Mouse (Mus musculus): ENCODE measurements around the gene Itgal. TPM values are rescaled to one million over a fixed set of nuclear protein-coding genes. Genes with fewer than 3 reads are reported as not detected.

Itgal gene
- polyA plus RNA-seq (2012; fragmentation: generic; extraction: Trizol): under 1 TPM in 1 of 2 experiments, not detected in 1; 0.18 TPM

GRCm38 (mm10) chr7:127296098-127296497, at the start of gene Itgal:
Gene Itgal, plus strand, starts transcription at chr7:127296260.

GRCm38 (mm10) chr7:127260309-127261111, 35.5 kb upstream of the Itgal start, which contains the start of gene Dctpp1:
Gene Dctpp1, minus strand, starts transcription at chr7:127260709.

GRCm38 (mm10) chr7:127273925-127274789, 21.9 kb upstream of the Itgal start, which contains the start of gene Sephs2:
Gene Sephs2, minus strand, starts transcription at chr7:127274055.

GRCm38 (mm10) chr7:127345512-127346325, 49.7 kb downstream of the Itgal start, which contains the start of gene Zfp768:
Gene Zfp768, minus strand, starts transcription at chr7:127345589.

GRCm38 (mm10) chr7:127375271-127376245, 79.5 kb downstream of the Itgal start, which contains the start of gene Zfp747:
Gene Zfp747, minus strand, starts transcription at chr7:127376050.

Other genes starting within 250 kb of the Itgal start
- not detected for gene Zg16, start 208.9 kb upstream of the Itgal start, polyA plus RNA-seq (2012; fragmentation: generic; extraction: Trizol)
- under 1 TPM; 0.08 to 0.25 TPM for gene AI467606, start 204.9 kb upstream of the Itgal start, polyA plus RNA-seq (2012; fragmentation: generic; extraction: Trizol)
- gene Qprt, start 174.0 kb upstream of the Itgal start, polyA plus RNA-seq (2012; fragmentation: generic; extraction: Trizol): under 1 TPM in 1 of 2 experiments, not detected in 1; 0.11 TPM
- 1 to 10 TPM; 2.9 to 7.1 TPM for gene Spn, start 158.4 kb upstream of the Itgal start, polyA plus RNA-seq (2012; fragmentation: generic; extraction: Trizol)
- 10 to 100 TPM; 39.6 to 40.3 TPM for gene Cd2bp2, start 100.2 kb upstream of the Itgal start, polyA plus RNA-seq (2012; fragmentation: generic; extraction: Trizol)
- 10 to 100 TPM; 29.3 to 41.2 TPM for gene Tbc1d10b, start 87.8 kb upstream of the Itgal start, polyA plus RNA-seq (2012; fragmentation: generic; extraction: Trizol)
- gene Mylpf, start 87.4 kb upstream of the Itgal start, polyA plus RNA-seq (2012; fragmentation: generic; extraction: Trizol): 1 to 10 TPM in 1 of 2 experiments, under 1 TPM in 1; 0.81 to 2.0 TPM
- gene Zfp553, start 63.2 kb upstream of the Itgal start, polyA plus RNA-seq (2012; fragmentation: generic; extraction: Trizol): 10 to 100 TPM; 10.4 to 16.5 TPM
- gene Sept1, start 63.1 kb upstream of the Itgal start, polyA plus RNA-seq (2012; fragmentation: generic; extraction: Trizol): 1 to 10 TPM; 2.3 to 7.7 TPM
- gene Zfp771, start 52.0 kb upstream of the Itgal start, polyA plus RNA-seq (2012; fragmentation: generic; extraction: Trizol): 10 to 100 TPM; 53.6 to 86.7 TPM
- gene Dctpp1, start 35.6 kb upstream of the Itgal start, polyA plus RNA-seq (2012; fragmentation: generic; extraction: Trizol): 100 to 1,000 TPM in 1 of 2 experiments, 10 to 100 TPM in 1; 89.3 to 405 TPM
- gene Sephs2, start 22.2 kb upstream of the Itgal start, polyA plus RNA-seq (2012; fragmentation: generic; extraction: Trizol): 10 to 100 TPM; 11.8 to 13.4 TPM
- gene Zfp768, start 49.3 kb downstream of the Itgal start, polyA plus RNA-seq (2012; fragmentation: generic; extraction: Trizol): 10 to 100 TPM; 12.4 to 21.7 TPM
- 1 to 10 TPM; 1.9 to 6.1 TPM for gene Zfp747, start 79.8 kb downstream of the Itgal start, polyA plus RNA-seq (2012; fragmentation: generic; extraction: Trizol)
- under 1 TPM; 0.05 to 0.08 TPM for gene 9130019O22Rik, start 90.9 kb downstream of the Itgal start, polyA plus RNA-seq (2012; fragmentation: generic; extraction: Trizol)
- gene E430018J23Rik, start 97.4 kb downstream of the Itgal start, polyA plus RNA-seq (2012; fragmentation: generic; extraction: Trizol): 1 to 10 TPM; 3.0 to 5.2 TPM
- under 1 TPM; 0.02 to 0.19 TPM for gene Zfp764, start 110.6 kb downstream of the Itgal start, polyA plus RNA-seq (2012; fragmentation: generic; extraction: Trizol)
- 10 to 100 TPM; 11.3 to 25.7 TPM for gene Zfp688, start 125.8 kb downstream of the Itgal start, polyA plus RNA-seq (2012; fragmentation: generic; extraction: Trizol)
- gene Zfp689, start 152.9 kb downstream of the Itgal start, polyA plus RNA-seq (2012; fragmentation: generic; extraction: Trizol): 1 to 10 TPM; 2.5 to 3.3 TPM
- gene Prr14, start 163.4 kb downstream of the Itgal start, polyA plus RNA-seq (2012; fragmentation: generic; extraction: Trizol): 10 to 100 TPM; 23.4 to 40.6 TPM
- gene Fbrs, start 182.9 kb downstream of the Itgal start, polyA plus RNA-seq (2012; fragmentation: generic; extraction: Trizol): 10 to 100 TPM; 11.9 to 36.7 TPM
- gene Srcap, start 215.7 kb downstream of the Itgal start, polyA plus RNA-seq (2012; fragmentation: generic; extraction: Trizol): 10 to 100 TPM in 1 of 2 experiments, under 1 TPM in 1; 0.92 to 10.3 TPM
- gene Gm42715, start 223.3 kb downstream of the Itgal start, polyA plus RNA-seq (2012; fragmentation: generic; extraction: Trizol): 10 to 100 TPM in 1 of 2 experiments, 1 to 10 TPM in 1; 3.1 to 16.7 TPM